Mouse (Mus musculus) right cerebral cortex, postnatal 25 days (tissue): ENCODE data around the gene Vps36.

Experiments used
- DNase-seq: peaks from one replicate; pipeline ENCODE4 v3.0.0; 2022

Vps36 gene

GRCm38 (mm10) chr8:22214826-22215225, 22.2 kb downstream of the Vps36 start:
- no peak for DNase-seq

- no peak for DNase-seq
Measured at GRCm38 (mm10) chr8:22226361-22226760, 33.8 kb downstream of the Vps36 start.

- peak; percentile 8 for DNase-seq
Measured at GRCm38 (mm10) chr8:22227061-22227877, 34.7 kb downstream of the Vps36 start, which contains the start of gene Thsd1. Thsd1 (plus strand) TSS chr8:22227313.

- no peak for DNase-seq
Measured at GRCm38 (mm10) chr8:22228621-22229020, 36.0 kb downstream of the Vps36 start.

GRCm38 (mm10) chr8:22242986-22243385, 50.4 kb downstream of the Vps36 start:
- no peak for DNase-seq

- DNase-seq, result no peak
Measured at GRCm38 (mm10) chr8:22245663-22246062, 53.1 kb downstream of the Vps36 start.

GRCm38 (mm10) chr8:22247956-22248355, 55.3 kb downstream of the Vps36 start:
- no peak for DNase-seq

- DNase-seq, result no peak
Measured at GRCm38 (mm10) chr8:22249080-22249479, 56.5 kb downstream of the Vps36 start.

GRCm38 (mm10) chr8:22258946-22259450, 66.4 kb downstream of the Vps36 start:
- DNase-seq, result no peak

GRCm38 (mm10) chr8:22259531-22259930, 66.9 kb downstream of the Vps36 start:
- DNase-seq, result no peak

GRCm38 (mm10) chr8:22260091-22260722, 67.6 kb downstream of the Vps36 start:
- no peak for DNase-seq

- DNase-seq, result no peak
Measured at GRCm38 (mm10) chr8:22262267-22262666, 69.7 kb downstream of the Vps36 start.

- no peak for DNase-seq
Measured at GRCm38 (mm10) chr8:22264292-22264691, 71.7 kb downstream of the Vps36 start.

- no peak for DNase-seq
Measured at GRCm38 (mm10) chr8:22264787-22265186, 72.2 kb downstream of the Vps36 start.

GRCm38 (mm10) chr8:22265194-22265593, 72.6 kb downstream of the Vps36 start:
- DNase-seq, result no peak

- DNase-seq, result no peak
Measured at GRCm38 (mm10) chr8:22266809-22267208, 74.2 kb downstream of the Vps36 start.
